Mouse (Mus musculus): ENCODE data around the gene Tmem129.

Gene Tmem129

DNA sequence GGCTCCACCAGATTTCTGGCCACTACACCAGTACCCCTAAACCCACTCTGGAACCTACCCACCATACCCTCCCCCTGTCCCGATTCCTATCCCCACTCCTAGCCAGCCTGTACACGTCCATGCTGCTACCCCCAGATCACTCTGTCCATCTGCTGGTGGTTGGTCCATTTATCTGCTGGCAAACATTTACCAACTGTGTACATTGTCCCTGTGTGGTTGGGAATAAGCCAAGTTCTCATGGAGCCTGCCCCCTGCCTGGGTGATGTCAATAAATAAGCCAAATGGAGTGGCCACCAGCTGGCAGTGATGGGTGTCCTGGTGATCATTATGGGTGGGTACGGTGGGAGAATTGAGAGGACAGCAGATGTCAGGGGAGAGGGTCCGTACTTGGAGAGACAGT is 28.9 kb upstream of the Tmem129 start:
- no peak for DNase-seq (ENCODE audit: low spot score in 2 of 2)

DNA sequence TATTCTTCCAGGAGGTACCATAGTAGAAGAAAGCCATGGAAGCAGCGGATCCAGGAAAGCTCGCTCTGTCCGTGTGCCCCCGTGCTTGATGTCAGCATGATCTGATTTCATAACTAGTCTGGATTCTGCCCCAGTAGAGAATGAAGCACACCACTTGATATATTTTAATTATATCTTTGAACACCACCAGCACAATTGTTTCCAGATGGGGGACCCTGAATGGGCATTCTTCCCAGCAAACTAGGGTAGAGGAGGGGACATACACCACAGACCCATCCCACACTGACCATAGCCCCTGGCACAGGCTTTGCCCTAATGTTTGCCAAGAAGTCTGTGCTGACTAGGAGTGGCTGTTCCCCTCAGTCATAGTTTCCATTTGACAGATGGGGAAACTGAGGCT is 26.7 kb upstream of the Tmem129 start:
- DNase-seq (ENCODE audit: low spot score in 2 of 2), result no peak

DNA sequence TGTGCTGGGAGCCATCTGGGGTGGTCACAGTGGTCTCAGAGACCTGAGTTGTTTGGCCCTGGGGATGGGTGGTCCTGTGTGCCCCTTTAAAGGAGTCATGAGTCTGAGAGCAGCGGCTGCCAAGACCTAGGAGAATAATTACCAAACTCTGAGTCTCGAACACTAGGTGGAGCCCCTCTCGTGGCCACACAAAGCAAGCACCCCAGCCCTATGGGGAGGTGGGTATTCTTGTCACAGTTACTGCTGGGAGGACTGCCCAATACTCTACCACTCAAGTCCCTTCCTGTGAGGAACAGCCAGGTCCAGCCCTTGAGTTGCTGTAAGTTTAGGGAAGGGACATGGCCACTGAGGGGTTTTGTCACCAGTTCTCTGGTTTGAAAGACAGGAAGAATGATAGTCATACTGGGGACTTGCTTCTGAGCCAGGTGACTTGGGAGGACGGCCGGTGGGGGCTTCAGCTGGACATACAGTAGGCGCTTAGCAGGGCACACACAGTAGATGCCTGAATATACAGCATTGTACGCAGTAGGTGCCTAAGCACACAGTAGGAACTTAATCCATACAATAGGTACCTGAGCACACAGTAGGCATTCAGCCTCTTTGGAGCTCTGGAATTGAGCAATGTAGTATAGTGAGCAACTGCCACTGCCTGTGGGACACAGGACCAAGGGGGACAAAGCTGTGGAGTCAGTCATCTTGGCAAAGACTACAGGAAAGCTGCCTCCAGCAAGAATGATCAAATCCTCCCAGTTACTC is 25.9 kb upstream of the Tmem129 start:
- peak in 1 of 2 experiments; percentile 43 for DNase-seq (ENCODE audit: low spot score in 2 of 2)

DNA sequence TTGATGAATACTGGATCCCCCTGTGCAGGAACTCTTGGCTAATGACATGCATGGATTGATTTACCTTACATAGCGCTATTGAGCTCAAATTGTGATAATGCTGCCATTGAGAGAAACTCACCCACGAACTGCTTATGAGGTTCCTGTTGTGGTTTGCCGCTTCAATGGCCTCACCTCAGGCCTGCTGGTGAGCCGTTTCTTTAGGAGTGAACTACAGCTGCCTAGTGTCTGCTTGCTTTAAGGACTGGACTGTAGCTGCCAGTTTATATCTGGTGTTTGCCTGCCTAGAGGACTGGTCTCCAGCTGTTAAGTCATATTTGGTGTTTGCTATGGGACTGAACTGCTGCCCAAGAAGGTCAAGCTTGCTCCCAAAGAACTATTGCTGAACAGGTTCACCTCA is 24.7 kb upstream of the Tmem129 start:
- no peak for DNase-seq (ENCODE audit: low spot score in 2 of 2)

DNA sequence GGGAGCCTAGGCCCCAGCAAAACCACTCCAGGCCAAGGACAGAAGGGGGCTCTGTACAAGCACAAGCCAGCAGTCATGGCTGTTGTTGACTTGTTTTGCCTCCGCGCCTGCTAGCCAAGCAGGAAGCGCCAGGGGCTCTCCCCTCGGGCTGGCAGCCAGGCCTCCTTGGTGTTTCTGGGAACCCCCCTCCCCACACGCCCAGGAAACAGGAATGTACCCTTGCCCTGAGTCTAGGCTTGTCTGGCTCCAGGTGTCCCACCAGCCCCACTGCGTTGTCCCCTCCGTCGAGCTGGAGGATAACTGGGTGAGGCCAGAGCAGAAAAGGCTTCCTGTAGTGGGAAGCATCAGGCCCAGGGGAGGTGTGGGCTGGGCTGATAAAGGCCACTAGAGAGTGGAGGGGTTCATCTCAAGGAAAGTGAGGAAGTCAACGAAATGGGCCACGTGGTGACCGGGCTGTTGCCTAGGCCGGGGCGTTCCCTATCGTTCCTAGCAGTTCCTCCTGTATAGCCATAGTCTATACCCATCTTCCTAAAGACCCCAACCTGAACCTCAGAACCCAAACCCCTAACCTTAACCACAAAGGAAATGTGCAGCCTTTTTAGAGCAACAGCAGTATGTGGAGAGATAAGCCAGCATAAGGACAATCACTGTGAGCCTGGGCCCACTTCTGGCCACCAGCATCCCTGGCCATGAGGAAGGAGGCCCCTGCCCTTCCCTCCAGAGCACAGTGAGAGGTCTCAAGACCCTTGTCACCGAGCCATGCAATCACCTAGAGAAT is 23.6 kb upstream of the Tmem129 start:
- no peak for DNase-seq (ENCODE audit: low spot score in 2 of 2)

DNA sequence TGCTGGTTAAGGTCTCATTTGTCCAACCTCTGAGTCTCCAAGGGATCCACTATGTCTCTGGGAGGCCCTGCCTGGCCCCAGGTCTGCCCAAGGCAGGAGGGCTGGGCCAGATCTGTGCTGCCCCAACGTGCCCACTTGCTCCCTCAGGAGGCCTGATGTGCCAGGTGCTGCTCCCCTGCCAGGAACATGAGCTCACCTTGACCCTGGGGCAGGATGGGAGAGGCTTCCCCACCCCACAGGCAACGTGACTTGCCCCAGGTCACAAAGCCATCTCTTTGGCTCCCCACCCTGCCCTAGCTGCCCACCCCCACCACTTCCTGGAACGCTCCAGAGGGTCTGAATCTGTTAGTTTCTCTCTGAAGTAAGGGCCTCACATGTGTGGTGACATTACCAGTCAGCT is 22.8 kb upstream of the Tmem129 start:
- DNase-seq (ENCODE audit: low spot score in 2 of 2), result no peak

DNA sequence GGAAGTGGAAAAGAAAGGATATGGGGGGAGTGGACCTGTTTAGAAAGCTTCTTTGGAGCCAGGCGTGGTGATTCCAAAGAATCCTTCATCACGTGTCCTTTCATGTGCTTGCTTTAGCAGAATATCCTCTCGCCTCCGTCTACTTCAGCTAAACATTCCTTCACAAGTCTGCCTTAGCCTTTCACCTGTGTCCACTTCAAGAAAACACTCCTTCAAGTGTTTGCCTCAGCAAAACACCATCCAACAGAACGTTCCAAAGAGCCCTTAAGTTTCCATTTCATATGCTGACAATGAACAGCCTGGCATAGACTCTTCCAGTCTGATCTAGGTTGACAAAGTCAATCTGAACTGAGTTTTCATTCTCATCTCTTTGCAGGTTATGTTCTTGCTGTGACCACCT is 20.0 kb upstream of the Tmem129 start:
- no peak for DNase-seq (ENCODE audit: low spot score in 2 of 2)

DNA sequence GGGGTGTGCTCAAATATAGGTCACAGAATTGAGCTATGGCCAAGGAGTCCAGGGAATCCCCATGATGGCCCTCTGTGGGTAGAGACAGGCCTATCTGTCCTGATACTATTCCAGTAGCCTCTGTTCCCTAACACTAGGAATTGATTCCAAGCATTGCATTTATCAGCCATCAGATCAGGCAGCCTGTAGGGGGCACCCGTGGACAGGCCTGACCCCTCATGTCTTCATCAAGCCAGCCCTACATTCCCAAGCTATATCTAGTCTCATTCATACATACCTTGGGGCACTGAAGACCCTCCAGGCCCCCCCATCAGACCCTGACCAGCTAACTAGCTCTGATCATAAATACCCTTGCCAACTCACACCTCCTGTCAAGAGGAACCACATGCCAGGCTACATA is 17.7 kb upstream of the Tmem129 start:
- no peak for DNase-seq (ENCODE audit: low spot score in 2 of 2)

DNA sequence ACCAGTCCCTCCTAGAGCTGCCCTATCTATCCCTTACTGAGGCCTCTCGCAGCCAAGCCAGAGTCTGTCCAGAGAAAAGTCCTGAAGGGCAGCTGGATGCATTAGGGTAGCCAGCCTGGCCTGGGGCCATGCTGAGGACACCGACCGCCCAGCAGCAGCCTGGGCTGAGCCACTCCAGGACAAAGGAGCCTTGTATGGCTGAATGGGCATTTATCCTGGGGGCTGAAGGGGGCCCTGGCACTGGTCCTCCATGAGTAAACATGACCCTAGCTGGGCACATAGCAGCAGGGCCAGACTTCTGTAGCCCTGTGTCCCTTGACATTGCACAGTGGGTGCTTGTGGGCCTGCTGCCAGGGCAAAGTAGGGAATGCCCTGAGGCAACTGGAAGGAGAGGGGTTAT is 16.2 kb upstream of the Tmem129 start:
- DNase-seq (ENCODE audit: low spot score in 2 of 2), result peak in 1 of 2 experiments; percentile 57

DNA sequence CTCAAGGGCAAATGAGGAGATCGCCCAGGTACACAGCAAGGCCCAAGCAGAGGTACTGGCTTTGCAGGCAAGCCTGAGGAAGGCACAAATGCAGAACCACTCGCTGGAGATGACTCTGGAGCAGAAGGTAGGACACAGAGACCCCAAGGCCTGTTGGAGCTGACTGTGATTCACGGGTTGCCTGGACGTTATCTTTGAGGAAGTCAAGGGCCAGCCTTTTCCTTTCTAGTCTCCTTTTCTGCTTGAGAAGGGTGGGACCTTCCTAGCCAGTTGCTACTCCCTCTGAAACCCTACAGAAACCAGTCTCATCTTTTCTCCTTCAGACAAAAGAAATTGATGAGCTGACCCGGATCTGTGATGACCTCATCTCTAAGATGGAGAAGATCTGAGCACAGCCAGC is 13.4 kb upstream of the Tmem129 start:
- no peak for DNase-seq (ENCODE audit: low spot score in 2 of 2)

DNA sequence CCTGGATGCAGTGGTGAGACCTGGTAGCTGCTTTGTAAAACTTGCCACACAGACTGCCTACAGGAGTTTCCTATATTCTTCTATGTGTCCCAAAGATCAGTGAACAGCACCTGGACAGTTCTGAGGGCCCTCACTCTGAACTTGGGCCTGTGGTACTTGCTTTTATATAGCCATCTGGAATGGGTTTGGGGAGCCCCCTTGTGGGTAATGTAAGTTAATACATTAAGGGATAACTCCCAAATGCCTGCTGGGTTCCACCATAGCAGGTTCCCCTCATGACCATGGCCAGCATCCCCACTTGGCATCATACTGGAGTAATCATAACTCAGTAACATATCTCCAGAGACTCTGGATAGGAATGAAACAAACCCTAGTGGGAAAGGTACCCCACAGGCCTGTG is 10.0 kb upstream of the Tmem129 start:
- DNase-seq (ENCODE audit: low spot score in 2 of 2), result no peak

DNA sequence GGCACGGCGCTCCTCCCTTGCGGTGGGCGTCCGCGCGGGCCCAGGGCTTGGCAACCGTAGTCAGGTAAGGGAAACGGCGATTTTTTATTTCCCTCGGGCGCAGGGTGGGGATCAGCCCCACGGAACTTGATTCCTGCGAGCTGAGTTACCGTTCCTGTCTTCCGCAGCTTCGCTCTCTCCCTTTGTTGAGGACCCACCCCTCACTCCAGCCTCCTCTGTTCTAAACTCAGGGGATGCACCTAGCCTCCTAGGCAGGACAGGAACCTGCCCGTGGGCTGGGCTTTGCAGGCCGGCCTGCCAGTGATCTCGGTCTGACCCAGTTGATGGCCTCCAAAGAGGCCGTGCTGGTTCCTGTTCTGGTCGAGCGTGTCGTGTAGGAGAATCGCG is 441 bp upstream of the Tmem129 start:
- DNase-seq (ENCODE audit: low spot score in 2 of 2), result no peak

DNA sequence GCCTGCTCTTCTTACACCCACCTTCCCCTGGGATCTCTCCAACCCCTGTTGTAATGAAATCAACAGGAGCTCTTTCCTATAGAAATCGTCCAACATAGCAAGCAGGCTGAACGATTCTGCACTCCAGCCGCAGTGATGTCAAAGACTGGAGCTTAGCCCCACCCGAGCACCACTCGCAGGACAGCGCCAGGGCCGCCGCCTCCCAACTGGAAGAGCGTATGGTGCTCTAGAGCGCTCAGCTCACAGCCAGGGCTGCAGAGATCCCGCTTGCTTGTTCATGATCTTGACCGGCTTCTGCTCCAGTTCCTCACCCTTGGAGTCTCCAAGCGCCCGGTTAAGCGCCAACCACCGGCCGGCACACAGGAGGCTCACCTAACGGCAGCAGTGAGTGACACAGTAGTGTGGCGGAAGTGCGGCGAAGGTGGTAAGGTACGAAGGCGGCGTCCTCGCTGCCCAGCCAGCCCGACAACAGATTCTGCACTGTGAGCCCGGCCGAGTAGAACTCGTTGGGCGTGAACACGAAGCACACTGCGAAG is 897 bp downstream of the Tmem129 start:
- no peak for DNase-seq (ENCODE audit: low spot score in 2 of 2)

DNA sequence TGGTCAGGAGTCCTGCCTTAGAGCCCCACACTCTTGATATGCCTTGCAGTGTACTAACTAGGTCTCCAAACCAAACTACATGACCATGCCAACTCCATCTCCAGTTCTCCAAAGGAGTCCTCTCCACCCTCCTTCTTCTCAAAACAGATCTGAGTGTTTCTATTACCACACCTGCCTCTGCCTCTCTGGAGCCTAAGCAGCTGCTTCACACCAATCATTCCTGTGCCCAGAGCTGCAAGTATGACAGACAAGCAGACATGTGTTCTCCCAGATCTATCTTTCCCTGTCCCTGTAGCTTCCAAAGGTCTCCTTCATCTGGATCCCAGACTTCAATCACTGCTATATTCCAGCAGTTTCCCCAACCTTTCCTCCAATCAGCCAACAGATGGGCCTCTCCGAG is 1.5 kb downstream of the Tmem129 start:
- no peak for DNase-seq (ENCODE audit: low spot score in 2 of 2)

DNA sequence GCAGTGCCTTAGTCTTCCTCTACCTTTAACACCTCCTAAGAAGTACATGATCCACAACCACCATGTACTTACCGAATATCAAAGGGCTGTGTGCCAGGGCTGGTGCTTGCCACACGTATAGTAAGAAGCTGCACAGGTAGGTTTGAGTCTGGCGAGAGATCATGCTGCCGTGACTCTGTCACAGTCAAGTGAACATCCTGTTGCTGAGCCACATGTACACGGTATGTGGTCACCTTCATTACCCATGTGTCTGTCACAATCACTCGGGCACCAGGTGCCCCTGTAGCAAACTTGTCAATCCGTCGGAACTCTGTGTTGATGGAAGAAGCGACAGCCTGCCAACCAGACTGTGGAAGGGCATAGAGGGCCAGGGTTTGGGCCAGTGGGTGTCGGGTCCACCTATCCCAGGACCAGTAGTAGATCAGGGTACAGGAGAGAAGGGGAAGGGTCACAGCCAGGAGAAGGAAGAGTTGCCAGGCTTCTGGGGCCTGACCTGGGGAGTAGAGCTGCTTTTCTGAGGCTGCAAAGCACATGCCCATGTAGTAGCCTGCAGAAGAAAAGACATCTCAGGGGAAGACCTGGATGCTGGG is 2.9 kb downstream of the Tmem129 start:
- no peak for DNase-seq (ENCODE audit: low spot score in 2 of 2)

DNA sequence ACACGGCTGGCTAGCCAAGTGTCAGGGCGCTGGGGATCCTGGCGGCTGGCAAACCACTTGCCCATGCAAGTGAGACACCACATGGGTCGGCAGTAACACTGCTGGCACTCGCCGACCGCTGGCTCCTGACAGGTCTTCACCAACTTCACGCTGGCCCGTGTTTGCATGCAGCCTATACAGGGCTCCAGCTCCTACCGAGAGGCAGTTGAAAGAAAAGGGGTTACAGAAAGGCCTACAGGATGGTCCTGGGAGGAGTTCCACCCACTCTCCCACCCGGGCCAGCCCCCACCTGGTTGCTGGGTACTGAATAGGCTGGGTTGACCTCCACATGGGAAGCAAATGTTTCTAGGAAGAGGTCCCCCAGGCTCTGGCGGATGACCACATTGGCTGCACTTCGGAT is 3.8 kb downstream of the Tmem129 start:
- DNase-seq (ENCODE audit: low spot score in 2 of 2), result no peak

DNA sequence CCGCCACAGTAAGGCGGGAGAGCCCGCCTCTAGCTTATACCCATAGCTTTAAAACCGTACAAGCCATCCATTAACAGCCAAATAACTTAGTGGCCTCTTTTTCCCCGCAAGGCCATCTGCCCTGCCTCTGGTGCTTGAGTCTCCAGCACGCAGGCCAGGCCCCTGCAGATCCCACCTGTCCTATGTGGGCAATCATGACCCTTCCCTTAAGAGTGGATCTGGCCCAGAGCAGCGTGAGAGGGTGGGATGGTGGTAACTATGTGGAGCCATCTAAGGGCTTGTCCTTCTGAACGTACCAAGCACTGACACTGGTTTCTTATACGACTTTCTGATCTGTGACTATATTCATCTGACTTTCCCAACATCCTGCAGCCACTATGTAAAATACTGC is 5.4 kb downstream of the Tmem129 start:
- DNase-seq (ENCODE audit: low spot score in 2 of 2), result no peak

DNA sequence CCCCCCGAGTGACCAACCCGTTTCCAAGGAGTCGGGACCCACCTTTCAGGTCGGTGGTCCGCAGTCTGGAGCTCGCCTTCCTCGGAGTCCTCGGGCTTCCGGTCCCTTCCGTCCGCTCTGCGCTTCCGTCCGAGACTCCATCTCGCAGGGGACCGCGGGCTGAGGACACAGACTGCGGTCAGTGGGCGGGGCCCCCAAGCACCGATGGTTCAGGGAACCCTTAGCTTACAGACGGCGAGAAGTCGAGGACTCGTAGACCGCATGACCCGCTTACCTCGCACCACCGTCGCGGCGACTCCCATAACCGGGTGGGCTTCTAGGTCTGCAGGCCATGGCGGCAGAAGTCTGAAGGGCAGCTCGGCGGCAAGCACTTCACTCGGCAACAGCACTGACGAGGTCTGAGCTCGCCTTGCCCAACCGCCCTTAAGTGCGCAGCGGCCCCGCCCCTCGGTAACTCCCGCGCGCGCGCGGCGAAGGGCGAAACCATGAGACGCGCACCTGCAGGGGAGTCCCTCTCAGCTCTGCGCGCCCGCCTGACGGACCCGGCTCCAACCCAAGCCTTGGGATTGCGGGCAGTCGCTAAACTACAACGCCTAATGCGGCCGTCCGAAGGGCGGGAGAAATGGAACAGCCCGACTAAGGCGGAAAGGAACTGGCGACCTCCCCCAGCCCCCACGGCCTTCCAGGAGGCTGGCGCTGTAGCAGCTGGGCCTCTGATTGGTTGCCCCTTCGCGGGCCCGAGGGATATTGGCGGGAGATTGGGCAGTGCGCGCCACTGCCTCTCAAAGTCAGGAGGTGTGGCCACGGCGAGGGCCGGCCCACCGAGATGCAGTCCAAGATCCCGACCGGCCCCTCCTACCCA is 6.1 kb downstream of the Tmem129 start, which contains the start of gene Slbp:
Gene Slbp (minus strand): TSS at position 654 of the 862 bp plus-strand sequence.
- DNase-seq (ENCODE audit: low spot score in 2 of 2), result peak; percentile 92 to 95

DNA sequence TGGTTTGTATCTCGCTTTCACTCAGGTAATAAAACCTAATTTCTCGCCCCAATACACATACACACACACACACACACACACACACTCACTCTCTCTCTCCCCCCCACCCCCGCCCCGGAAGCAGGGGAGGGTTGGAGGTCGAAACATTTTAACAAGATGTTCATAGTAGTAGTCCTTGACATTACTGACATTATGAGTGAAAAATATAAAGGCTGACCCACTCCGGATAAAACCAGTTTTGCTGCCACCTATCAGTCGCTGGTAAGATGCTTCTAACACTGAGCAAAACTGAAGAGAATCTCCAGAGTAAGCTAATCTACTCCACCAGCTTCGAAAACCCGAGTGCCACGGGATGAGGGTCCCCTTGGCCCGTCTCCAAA is 6.7 kb downstream of the Tmem129 start:
- no peak for DNase-seq (ENCODE audit: low spot score in 2 of 2)

DNA sequence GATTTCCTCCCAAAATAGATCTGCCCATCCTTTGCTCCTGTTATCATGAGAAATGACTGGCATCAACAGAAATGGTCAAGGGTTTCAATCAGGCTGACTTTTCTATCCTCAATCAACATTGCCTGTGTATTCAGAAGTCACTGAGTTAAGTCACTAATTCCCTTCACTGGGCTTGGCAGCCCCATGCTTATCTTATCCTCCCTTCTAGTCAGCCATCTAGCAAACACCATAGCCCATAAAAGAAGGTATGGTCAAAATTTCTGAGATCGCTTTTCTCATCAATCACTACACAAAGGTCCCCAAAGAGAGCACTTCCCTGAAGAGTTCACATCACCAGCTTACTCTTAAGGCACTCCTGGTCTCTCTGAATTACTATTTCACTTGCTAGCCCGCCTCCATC is 7.2 kb downstream of the Tmem129 start:
- DNase-seq (ENCODE audit: low spot score in 2 of 2), result no peak

DNA sequence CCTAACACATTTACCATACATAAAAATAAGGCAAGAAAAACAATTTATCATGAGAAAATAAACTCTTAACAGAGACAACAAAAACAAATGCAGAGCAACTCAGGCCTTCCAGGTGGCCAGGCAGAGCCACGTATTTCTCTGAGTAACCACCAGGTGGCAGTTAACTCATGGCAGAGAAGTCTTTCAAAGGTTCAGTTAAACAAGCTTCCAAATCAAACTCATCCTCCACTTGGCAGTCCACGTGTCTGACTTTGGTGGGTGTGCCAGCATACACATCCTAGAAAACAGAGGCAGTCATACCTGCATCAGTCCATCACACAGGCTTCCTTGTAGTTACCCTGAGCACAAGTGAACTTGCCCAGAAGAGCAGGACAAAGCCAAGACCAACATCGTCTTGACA is 17.6 kb downstream of the Tmem129 start:
- DNase-seq (ENCODE audit: low spot score in 2 of 2), result peak in 1 of 2 experiments; percentile 33

DNA sequence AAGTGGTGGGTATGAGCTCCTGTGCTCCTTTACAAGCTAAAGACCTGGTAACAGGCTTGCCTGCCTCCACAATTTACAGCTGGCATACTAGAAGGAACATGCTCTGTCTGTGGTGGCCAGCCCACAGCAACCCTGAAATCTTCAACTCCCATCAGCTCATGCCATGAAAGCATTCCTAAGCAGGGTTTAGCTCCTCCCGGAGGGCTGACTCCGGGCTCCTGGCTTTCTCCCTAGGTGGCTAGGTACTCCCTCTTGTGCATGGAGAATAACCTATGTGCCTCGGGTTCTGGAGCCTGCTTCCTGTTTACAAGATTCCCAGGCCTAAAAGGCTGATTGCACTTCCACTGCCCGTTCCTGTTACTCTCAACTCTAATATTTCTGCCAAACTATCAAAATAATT is 19.4 kb downstream of the Tmem129 start:
- DNase-seq (ENCODE audit: low spot score in 2 of 2), result no peak
